10 mouse cellular contexts compared by ENCODE assay signal in the genomic region with DNA sequence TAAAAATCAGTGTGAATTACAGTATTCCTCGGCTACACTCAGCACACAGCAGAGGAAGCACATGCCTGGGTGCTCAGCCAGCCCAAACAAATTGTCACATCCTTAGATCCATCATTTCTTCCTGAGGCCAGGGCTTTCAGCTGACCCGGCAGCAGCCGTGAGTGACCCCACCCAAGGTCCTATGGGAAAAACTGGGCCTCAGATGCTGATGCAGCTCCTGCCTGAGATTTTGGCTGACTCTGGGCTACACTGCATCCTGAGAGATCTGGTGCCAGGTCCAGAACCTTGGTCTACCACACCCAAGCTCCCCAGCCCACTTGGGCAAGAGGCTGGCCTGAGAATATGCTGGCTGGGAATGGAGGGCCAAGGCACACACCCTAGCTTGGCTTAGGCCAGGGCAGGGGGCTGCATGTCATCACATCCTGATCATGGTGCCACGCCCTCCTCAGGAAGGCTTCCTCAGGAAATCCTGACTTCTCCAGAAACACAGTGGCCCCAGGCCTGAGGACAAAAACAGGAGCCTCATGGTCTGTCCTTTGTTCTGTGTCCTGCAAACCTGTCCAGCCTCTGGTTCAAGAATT. TPM values are rescaled to one million over a fixed set of nuclear protein-coding genes. Genes with fewer than 3 reads are reported as not detected.
DNase-seq lines count a peak whose midpoint lies in the region; ATAC-seq and TF ChIP-seq lines count a peak whose summit lies in the region.
"Had no signal": no experiment of that assay in that cellular context is flagged by ENCODE, and none has a peak within 500 bp of the region (broad histone marks: within the 10 kb centered on the region; RNA-seq: fewer than 3 reads in every experiment).

No protein-coding gene starts in this region.

- no peak overlapping the region for H3K27ac ChIP-seq in midbrain, embryonic 16.5 days (ENCODE audit: low read length)
- H3K27ac ChIP-seq in midbrain, postnatal 0 days (ENCODE audit: low read depth, low read length), result no peak overlapping the region
- no peak overlapping the region for H3K27ac ChIP-seq in stomach, postnatal 0 days (replicated peaks)
- no peak overlapping the region for H3K27ac ChIP-seq in thymus, adult 2 months (ENCODE audit: control insufficient read depth, insufficient read depth, low read length)

- no peaks in the 10 kb centered on the region for H3K36me3 ChIP-seq in midbrain, embryonic 16.5 days (ENCODE audit: control insufficient read depth, insufficient read depth, low read length)
- H3K36me3 ChIP-seq in midbrain, postnatal 0 days (ENCODE audit: insufficient read depth, low read length), result no peaks in the 10 kb centered on the region
- no peaks in the 10 kb centered on the region for H3K36me3 ChIP-seq in stomach, postnatal 0 days (ENCODE audit: control insufficient read depth, insufficient read depth, low read length)
- H3K36me3 ChIP-seq in thymus, adult 2 months (ENCODE audit: control insufficient read depth, insufficient read depth, low read length), result no peaks in the 10 kb centered on the region

- H3K9me3 ChIP-seq in midbrain, embryonic 16.5 days (replicated peaks; ENCODE audit: control insufficient read depth, low read length, poor library complexity, severe bottlenecking), result no peaks in the 10 kb centered on the region
- no peaks in the 10 kb centered on the region for H3K9me3 ChIP-seq in midbrain, postnatal 0 days (ENCODE audit: low read length)
- no peaks in the 10 kb centered on the region for H3K9me3 ChIP-seq in stomach, postnatal 0 days (ENCODE audit: control insufficient read depth, low read length)

- intact Hi-C loops in heart, postnatal 25 days (cut with DNase I), result loop anchor here (5.0 kb wide), 2 partner anchors 46 to 59 kb away; no protein-coding TSS in a partner anchor

- ATAC-seq in midbrain, embryonic 16.5 days, result 0 out of 2 replicates have a peak, but pooled peaks have one; percentile 27
- no peak for ATAC-seq in midbrain, postnatal 0 days (ENCODE audit: low FRiP score)
- ATAC-seq in stomach, postnatal 0 days (ENCODE audit: low FRiP score, low TSS enrichment), result peak; percentile 55; the same call in 1 of the 2 replicates

- no peaks in the 10 kb centered on the region for H3K27me3 ChIP-seq in midbrain, embryonic 16.5 days (ENCODE audit: control insufficient read depth, insufficient read depth, low read depth, low read length)
- H3K27me3 ChIP-seq in midbrain, postnatal 0 days (ENCODE audit: insufficient read depth, low read length), result no peaks in the 10 kb centered on the region
- H3K27me3 ChIP-seq in stomach, postnatal 0 days (ENCODE audit: control insufficient read depth, insufficient read depth, low read length), result no peaks in the 10 kb centered on the region
- no peaks in the 10 kb centered on the region for H3K27me3 ChIP-seq in thymus, adult 2 months (ENCODE audit: control insufficient read depth, insufficient read depth, low read length)
- H3K27me3 ChIP-seq: CH12.LX had no signal

- H3K9ac ChIP-seq in midbrain, embryonic 16.5 days (ENCODE audit: low read depth, low read length), result no peak overlapping the region
- H3K9ac ChIP-seq in midbrain, postnatal 0 days (replicated peaks; ENCODE audit: low read length, poor library complexity, severe bottlenecking), result no peak overlapping the region
- H3K9ac ChIP-seq in stomach, postnatal 0 days (ENCODE audit: low read length), result no peak overlapping the region

- WGBS in midbrain, embryonic 16.5 days, result 94% methylated on average over 4 of the region's 4 CpGs
- WGBS in midbrain, postnatal 0 days, result 85% methylated on average over 4 of the region's 4 CpGs
- 48% methylated on average over 4 of the region's 4 CpGs for WGBS in stomach, postnatal 0 days
- WGBS in thymus, adult 2 months, result 87% methylated on average over 4 of the region's 4 CpGs

- H3K4me2 ChIP-seq in midbrain, embryonic 16.5 days (ENCODE audit: low read length), result no peak overlapping the region
- no peak overlapping the region for H3K4me2 ChIP-seq in midbrain, postnatal 0 days (ENCODE audit: low read depth, low read length, poor library complexity, severe bottlenecking)
- no peak overlapping the region for H3K4me2 ChIP-seq in stomach, postnatal 0 days (replicated peaks; ENCODE audit: low read depth)

- peaks cover 12% of the 10 kb centered on the region; the same call in 1 of the 2 replicates for H3K4me1 ChIP-seq in midbrain, embryonic 16.5 days (ENCODE audit: control insufficient read depth, insufficient read depth, low read length)
- H3K4me1 ChIP-seq in midbrain, postnatal 0 days (ENCODE audit: insufficient read depth, low read length), result no peaks in the 10 kb centered on the region
- H3K4me1 ChIP-seq in stomach, postnatal 0 days (replicated peaks; ENCODE audit: control insufficient read depth, insufficient read depth), result no peaks in the 10 kb centered on the region
- no peaks in the 10 kb centered on the region for H3K4me1 ChIP-seq in thymus, adult 2 months (replicated peaks; ENCODE audit: control insufficient read depth, insufficient read depth, low read length)

- no peak for DNase-seq in midbrain, postnatal 0 days (ENCODE audit: low spot score)
- DNase-seq in heart, postnatal 25 days (ENCODE audit: low spot score), result peak; percentile 85
- peak; percentile 17 for DNase-seq in liver
- no peak for DNase-seq in stomach, postnatal 0 days (ENCODE audit: low spot score)
- DNase-seq in thymus, adult 2 months, result no peak
- no peak for DNase-seq in embryo, embryonic 10.5 days (ENCODE audit: low spot score)
- no peak for DNase-seq in layer of hippocampus, adult 9-11 months
- DNase-seq: midbrain, embryonic 14.5 days had no signal

- TF ChIP-seq CTCF in midbrain, postnatal 0 days (IDR thresholded peaks at IDR 0.05), result no peak
- TF ChIP-seq CTCF in stomach, postnatal 0 days (IDR thresholded peaks at IDR 0.05; ENCODE audit: low read depth), result no peak
- TF ChIP-seq CTCF in thymus, adult 2 months (IDR thresholded peaks at IDR 0.05; ENCODE audit: borderline replicate concordance, control insufficient read depth, extremely low read depth, insufficient read depth, low read length, poor library complexity), result no peak

- TF ChIP-seq EP300 in stomach, postnatal 0 days (optimal IDR thresholded peaks at IDR 0.05), result no peak

- no peak overlapping the region for H3K4me3 ChIP-seq in midbrain, embryonic 16.5 days (ENCODE audit: low read depth, low read length)
- no peak overlapping the region for H3K4me3 ChIP-seq in midbrain, postnatal 0 days (ENCODE audit: low read depth, low read length)
- no peak overlapping the region for H3K4me3 ChIP-seq in stomach, postnatal 0 days (ENCODE audit: low read depth, low read length)
- no peak overlapping the region for H3K4me3 ChIP-seq in thymus, adult 2 months (ENCODE audit: control insufficient read depth, insufficient read depth, low read length)

- TF ChIP-seq POLR2A in thymus, adult 2 months (IDR thresholded peaks at IDR 0.05; ENCODE audit: control insufficient read depth, extremely low read depth, insufficient read depth, low read length, poor library complexity), result no peak

RNA-seq across cellular contexts. Expression of a gene that starts 19.7 kb away (rescaled TPM):
- polyA plus RNA-seq in midbrain, embryonic 16.5 days (2015; fragmentation: Nextera tagmentation; extraction: Ambion mirVana), result 2.2 and 2.7 TPM in 2 replicates
- 47.4 and 64.1 TPM in 2 replicates for total RNA-seq in midbrain, postnatal 0 days (2014; rRNA removed)
- 4.0 and 5.0 TPM in 2 replicates for polyA plus RNA-seq in midbrain, postnatal 0 days (2015; fragmentation: Nextera tagmentation; extraction: Ambion mirVana)
- 10 to 100 TPM; 26.8 to 31.1 TPM for total RNA-seq in heart, postnatal 25 days (2021)
- 2.8 and 3.8 TPM in 2 replicates for polyA plus RNA-seq in stomach, postnatal 0 days (2015; fragmentation: Nextera tagmentation; extraction: Ambion mirVana)
- 3.9 and 4.8 TPM in 2 replicates for polyA plus RNA-seq in thymus, adult 2 months (2012; rRNA removed)

Comparison
In these comparisons a context has a peak if more than half of its experiments do, and no peak if none do; other contexts are left out.
1. DNase-seq: peak in heart, postnatal 25 days (single experiment) and liver (single experiment); none in midbrain, postnatal 0 days (single experiment), stomach, postnatal 0 days (single experiment), thymus, adult 2 months (single experiment), embryo, embryonic 10.5 days (single experiment) and layer of hippocampus, adult 9-11 months (single experiment).